Mouse (Mus musculus) right cerebral cortex, postnatal 36 days (tissue): ENCODE data around the gene Homer2.

Experiments used
- DNase-seq, 2 experiments: peaks; one replicate each; pipeline ENCODE4 v3.0.0; 2022; ENCODE audit warnings: low spot score in 2 of 2, mixed read lengths in 1 of 2

Gene Homer2

DNA sequence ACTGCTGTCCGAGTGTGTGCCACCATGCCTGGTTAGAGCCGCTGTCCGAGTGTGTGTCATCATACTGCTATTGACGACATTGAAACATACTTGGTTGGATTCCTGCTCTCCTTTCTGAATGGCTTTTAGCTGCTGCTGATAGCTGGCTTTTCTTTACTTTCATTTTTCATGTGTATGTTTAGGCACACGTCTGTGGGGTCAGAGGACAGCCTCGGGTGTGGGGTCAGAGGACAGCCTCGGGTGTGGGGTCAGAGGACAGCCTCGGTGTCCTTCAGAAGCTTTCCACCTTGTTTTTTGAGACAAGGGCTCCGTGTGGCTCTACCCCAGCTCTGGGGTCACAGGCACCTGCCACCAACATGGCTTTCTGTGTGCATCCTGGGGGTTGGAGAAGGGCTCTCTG is 114.6 kb downstream of the Homer2 start:
- no peak for DNase-seq

DNA sequence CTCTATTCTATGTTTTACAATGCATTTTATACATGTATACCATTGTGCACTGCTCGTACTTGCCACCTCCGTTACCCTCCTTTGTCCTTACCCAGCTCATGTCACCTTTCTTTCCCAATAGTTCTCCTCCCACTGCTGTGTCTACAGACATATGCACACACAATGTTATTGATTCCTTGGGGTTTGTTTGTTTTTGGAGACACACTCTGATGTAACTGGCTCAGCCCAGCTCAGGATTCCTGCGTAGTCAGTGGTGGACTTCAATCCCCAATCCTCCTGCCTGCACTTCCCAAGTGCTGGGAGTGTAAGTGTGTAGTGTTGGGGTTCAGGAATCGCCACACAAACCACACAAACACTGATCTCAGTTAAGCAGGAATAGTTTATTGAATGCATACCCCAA is 120.1 kb downstream of the Homer2 start:
- no peak for DNase-seq

DNA sequence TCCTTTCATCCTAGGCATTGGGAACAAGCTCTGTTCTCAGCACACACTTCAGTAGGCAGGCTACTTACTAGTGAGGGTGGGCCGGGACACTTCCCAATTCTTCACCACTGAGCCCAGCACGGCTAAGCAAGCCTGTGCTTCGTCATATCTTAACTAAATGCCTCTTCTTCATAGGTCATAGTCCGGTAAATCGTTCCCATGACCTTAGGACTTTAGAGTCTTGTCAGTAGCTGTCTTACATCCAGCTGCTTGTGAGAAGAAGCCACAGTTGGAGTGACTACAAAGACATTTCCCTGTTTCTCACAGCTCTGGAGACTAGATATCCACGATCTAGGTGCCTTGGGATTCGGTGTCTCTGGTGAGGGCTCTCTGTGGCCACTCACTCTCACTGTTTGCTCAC is 122.0 kb downstream of the Homer2 start:
- no peak for DNase-seq

DNA sequence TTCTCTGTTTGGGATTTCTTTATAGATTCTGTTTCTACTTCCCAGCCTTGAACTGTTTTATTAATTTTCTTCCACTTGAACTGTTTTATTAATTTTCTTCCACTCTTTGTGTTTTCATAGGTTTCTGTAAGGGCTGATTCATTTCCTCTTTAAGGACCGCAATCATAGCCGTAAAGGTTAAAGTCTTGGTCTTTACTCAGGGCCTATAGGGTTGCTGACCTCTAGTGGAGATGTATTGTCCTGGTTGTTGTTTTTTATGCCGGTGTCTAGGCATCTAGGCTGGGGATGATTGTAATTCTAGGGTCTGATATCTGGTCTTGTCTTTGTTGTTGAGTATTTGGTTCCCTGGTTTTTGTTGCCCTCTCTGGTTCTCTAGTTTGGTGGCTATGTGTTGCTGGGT is 123.8 kb downstream of the Homer2 start:
- DNase-seq, result no peak

DNA sequence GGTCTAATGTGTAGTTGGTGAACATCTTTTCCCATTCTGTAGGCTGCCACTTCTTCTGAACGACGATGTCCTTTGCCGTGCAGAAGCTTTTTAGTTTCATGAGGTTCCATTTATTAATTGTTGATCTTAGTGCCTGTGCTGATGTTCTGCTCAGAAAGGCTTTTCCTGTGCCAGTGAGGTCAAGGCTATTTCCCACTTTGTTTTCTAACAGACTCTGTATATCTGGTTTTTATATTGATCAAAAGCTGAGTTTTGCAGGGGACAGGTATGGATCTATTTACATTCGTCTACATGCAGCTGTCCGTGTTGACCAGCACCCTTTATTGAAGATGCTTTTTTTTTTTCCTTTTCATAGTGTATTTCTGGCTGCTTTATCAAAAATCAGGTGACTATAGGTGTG is 128.0 kb downstream of the Homer2 start:
- no peak for DNase-seq

DNA sequence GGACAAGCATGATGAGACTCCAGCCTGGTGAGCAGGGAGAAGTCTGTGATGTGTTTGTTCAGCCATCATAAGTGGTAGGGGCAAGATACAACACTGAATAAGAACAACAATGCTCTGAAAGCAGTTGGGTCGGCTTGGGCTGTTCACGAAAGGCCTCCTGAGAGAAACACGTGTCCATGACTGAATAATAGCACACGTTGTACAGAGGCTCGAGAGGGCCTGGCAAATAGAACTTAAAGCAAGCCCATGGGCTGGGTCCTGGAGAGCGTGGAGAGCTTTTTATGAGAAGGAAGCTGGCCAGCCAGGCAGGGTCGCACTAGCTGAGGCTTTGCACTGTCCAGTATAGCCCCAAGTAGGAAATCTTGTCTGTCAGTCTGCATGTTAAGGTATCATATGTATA is 128.9 kb downstream of the Homer2 start:
- DNase-seq, result no peak

DNA sequence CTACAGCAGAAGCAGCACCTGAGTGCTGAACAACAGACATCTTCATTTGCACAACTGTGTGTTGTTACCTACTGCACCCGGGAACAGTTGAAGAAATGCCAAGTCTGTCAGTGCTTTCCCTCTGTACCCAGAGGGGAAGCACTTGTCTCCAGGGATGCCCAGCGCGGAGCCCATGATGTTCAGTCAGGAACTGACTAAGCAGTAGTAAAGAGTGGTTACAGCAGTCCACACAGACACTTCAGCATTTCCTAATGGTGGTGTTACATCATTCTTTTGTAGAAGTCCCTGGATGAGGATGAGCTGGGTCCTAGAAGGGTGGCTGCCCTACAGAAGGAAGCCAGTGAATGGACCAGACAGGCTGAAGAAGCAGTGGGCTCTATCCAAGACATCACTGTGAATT is 129.5 kb downstream of the Homer2 start:
- no peak for DNase-seq

DNA sequence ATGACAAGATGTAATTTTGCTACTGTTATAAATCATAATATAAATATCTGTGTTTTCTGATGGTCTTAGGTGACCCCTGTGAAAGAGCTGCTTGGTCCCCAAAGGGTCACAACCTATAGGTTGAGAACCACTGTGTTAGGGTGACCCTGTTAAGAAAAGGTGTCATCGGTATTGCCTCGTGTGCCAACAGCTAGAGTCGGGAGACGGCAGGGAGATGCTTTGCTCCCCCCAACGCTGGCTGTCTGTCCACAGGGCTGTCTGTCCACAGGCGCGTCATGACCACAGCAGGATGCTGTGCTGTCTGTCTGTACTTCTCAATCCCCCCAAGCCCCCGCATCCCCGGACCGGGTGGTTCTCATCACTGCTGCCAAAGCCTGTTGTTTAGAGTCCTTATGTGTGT is 131.7 kb downstream of the Homer2 start:
- DNase-seq, result no peak

DNA sequence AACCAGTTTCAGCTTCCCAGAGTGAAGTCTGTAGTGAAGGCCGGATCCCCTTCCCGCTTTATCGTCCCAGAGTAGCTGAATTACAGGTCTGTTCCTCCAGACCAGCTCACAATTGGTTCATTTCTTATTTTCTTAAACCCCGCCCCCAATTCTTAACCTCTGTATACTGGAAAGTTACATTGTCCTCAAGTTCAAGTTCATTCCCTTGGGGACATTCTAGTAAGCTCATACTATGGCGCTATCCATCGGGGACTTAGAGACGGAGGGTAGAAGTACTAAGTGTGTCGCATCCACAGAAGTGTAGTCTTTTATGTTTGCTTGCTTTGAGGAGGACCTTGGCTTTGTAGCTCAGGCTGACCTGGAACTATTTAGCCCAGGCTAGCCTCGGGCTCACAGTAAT is 133.5 kb downstream of the Homer2 start:
- no peak for DNase-seq

DNA sequence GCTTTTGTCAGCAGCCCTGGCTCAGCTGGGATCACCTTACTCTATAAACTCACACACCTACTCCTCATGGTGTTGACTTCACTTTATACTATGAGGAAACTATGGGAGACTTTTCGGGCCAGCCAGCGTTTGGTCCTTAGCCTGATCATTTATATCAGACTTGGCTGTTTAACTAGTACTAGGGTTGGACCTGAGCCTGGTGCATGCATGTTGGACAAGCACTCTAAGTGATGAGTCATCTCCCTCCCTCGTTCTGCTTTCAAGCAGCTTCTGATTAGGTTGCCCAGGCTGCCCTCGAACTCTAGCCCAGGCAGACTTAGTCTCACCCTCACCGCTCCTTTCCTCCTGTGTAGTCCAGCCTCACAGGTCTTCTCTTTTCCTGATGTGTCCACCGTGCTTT is 133.9 kb downstream of the Homer2 start:
- DNase-seq, result no peak

DNA sequence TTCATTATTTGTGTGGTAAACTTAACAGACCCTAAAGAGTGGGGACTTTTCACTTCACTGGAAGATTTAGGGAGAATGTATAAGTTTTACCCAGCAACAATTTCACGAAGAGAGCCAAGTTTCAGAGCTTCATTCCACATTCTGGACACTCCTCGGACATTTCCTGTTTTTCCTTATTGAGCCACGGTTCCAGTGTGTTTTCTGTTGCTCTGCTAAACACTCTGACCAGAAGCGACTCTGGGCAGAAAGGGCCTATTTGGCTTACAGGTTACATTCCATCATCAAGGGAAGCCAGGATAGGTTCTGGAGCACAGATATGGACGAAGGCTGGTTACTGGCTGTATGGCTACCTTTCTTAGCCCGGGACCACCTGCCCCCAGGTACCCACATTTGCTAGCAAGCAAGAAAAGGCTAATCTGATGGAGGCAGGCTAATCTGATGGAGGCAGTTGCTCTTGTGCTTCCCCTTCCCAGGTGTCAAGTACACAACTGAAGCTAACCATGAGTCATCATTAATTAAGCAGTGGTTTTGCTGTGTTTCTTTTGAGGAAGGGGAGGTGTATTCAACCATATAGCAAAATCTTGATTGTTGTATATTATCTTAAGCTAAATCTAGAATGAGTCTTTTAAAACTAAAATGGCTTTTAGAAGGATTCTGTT is 134.6 kb downstream of the Homer2 start:
- no peak for DNase-seq

DNA sequence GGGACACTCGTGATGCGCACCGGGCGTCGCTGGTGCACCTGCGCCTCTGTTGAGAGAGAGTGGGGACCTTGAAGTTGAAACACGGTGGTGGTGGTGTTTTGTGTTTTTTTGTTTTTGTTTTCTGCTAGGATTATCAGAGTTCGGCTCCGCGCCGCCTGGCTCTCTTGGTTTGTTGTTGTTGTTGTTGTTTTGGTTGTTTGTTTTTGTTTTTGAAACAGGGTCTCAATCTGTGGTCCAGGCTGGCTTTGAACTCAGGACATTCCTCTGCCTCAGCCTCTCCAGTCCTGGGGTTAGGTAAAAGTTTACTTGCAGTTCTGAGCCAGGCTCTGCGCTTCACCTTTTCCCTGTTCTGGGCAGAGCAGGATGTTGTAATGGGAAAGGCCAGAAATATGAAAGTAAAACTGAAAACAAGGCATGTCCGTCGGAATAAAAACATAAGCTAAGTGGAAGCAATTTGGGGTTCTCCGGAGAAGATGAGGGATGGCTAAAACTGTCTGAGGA is 135.3 kb downstream of the Homer2 start:
- DNase-seq, result no peak

DNA sequence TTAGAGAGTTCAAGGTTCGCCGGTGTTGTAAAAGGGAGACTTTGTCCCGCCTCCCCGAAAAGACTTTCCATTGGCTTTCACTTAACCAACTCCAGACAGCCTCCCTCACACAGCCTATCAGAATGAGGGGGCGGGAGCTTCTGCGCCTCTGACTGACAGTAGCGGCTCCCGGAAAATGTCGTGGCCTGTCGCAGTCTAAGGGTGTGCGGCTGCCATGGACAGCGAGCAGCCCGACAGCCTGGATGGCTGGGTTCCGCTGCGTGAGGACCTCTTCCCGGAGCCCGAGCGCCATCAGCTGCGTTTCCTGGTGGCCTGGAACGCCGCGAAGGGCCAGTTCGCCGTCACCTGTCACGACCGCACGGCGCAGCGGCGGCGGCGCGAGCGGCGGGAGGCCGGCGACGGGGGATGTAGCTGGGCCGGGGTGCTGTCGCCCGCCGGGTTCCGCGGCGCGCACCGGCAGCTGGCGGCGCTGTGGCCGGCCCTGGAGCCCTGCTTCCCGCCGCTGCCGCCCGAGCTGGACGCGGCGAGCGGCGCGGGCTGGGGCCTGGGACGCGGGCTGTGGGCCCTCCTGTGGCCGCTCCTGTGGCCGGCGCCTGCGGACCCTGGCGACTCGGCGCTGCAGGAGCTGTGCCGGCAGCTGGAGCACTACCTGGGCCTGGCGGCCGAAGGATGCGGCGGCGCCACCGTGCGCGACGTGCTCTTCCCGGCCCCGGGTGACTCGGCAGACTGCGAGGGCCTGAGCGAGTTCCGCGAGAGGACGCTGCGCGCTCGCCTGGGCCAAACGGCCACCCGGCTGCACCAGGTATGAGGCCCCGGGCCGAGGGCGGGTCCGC is 136.0 kb downstream of the Homer2 start, which contains the start of gene Whamm:
Gene Whamm (plus strand): TSS at position 159 of the 833 bp plus-strand sequence.
- DNase-seq, result peak; percentile 92 to 94

DNA sequence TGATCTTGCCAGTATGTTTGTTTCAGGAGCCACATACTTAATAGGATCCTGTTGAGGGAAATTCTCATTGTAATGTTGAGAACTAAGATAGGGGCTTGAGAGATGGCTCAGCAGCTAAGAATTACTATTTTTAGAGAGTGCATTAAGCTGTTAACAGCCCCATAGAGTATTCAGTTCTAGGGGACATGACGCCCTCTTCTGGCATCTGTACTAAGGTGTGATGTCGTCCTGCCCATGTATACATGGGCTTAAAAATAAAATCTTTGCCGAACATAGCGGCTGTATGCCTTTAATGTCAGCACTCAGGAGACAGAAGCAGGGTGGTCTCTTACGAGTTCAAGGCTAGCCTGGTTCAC is 136.6 kb downstream of the Homer2 start:
- DNase-seq, result no peak

DNA sequence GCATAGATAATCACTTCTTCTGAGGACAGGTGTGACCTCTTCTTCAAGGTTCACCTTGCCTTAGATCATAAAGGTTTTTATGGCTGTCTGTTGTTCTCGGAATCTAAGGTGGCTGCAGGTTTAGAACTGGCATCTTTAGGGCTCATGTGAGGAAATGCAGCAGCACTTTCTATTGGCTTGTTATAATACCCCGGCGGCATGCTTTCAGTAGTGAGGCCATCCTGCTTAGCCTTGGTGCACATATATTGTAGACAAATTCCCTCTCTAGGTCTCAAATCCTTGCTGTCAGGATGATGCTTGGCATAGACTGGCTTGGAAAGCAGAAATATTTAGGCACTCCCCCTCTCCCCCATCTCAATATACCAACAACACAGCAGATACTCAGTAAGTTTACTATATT is 137.1 kb downstream of the Homer2 start:
- no peak for DNase-seq

DNA sequence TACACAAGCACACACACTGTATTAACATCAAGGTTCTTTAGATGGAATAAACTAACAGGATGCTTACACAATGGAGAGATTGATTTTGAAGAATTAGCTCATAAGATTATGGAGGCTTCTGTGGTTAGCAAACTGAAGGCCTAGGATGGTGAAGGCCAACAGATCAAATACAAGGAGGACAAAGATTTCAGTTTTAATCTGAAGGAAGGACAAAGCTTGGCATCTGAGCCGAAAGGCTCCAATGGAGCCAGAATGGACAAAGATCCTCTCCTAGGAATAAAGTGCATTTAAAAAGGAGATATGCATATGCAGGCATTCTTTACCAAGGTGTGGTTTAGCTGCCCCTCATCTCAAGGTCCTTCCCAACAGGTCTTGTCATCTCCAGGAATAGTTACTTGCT is 137.5 kb downstream of the Homer2 start:
- no peak for DNase-seq

DNA sequence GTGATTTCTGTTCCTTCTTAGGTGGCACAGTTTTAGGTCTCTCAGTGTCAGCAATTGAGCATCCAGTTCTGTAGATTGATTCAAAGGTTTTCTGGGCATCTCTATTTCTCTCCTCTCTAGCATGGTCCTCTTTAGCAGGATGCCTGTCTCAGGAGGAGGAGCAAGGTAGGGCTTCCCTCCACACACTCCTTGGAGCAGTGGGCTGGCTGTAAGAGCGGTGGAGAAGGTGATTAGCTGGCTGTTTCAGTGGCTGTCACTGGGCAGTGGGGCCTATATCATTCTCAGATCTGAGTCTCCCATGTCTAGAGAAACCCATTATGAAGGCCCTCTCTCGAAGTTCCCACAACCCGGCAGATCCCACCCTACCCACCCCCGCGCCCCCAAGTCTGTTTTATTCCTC is 139.9 kb downstream of the Homer2 start:
- no peak for DNase-seq

DNA sequence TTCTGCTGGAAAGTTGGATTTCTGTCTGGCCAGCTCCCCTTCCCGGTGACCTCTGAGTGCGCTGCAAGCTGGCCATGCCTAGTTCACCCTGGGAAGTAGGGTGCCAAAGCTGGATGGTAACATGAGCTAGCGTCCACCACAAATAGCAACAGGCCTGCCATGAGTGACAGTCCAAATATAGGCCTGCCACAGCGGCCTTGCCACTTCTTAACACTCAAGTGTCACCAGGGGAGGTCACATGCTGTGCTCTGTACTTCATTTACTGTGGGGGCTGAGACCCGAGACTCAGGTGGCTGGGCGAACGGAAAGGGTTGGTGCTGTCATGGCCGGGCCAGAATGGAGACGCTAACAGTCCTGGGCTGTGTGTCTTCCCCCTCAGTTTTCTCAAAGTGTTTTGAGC is 140.4 kb downstream of the Homer2 start, which contains the start of gene Fsd2:
Gene Fsd2 (minus strand): TSS at position 53 of the 400 bp plus-strand sequence.
- DNase-seq, result no peak

DNA sequence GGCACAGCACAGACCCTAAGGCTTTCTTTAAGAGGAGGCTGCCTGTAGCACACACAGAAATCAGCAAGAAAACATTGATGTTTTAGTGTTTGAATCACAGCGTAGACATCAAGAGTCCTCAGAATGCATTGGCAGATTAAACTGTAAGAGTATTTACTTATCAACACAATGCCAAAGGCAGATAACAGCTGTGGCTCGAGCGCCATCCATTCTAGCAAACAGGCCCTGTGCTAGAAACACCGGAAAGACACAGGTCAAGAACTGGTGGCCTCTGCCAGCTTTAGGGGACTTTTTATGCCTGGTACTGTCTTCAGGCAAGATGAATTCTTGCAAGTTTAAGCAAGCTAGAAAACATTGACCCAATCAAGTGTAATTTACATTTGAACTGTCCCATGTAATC is 141.0 kb downstream of the Homer2 start:
- DNase-seq, result no peak

DNA sequence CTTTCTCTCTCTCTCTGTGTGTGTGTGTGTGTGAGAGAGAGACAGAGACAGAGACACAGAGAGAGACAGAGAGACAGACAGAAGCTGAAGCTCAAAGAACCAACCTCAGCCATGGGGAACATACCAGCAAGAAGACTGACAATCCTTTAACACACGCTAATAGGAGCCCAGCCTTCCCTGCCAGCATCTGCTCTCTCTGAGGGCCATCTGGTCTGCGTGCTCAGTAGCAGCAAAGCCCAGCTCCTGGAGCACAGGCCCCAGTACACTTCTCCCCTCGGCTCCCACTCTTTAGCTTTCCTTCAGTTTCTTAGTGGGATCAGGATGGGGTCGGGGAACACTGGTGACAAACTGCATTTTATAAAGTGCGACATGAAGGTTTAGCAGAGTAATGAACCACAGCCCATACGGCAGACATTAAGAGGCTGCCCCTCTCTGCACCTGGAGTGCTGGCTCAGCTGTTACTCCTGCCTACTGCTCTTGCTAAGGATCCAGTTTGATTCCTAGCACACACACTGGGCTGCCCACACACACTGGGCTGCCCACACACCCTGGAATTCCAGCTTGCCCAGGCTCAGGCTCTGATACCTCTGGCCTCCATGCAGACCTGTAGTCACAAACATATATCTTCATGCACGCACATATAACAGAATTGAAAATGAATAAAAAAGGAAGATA is 141.8 kb downstream of the Homer2 start:
- DNase-seq, result peak; percentile 16 to 36

DNA sequence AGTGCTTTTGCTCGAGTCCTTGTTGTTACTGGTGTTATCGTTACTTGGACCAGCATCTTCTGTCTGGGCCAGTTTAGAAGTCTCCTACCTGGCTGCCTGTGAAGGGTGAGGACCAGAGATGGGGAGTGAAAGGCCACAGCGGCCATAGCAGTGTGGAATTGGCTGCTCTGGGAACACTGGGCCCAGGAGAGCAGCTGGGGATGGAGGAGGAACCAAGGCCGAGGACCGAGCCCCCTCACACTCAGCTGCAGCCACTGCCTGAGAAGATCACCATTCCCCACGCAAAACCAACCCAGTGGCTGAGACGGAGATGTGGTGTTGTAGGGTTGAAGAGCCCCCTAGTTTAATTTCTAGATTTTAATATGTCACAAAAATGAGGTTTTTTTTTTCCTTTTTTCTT is 142.6 kb downstream of the Homer2 start:
- DNase-seq, result no peak

DNA sequence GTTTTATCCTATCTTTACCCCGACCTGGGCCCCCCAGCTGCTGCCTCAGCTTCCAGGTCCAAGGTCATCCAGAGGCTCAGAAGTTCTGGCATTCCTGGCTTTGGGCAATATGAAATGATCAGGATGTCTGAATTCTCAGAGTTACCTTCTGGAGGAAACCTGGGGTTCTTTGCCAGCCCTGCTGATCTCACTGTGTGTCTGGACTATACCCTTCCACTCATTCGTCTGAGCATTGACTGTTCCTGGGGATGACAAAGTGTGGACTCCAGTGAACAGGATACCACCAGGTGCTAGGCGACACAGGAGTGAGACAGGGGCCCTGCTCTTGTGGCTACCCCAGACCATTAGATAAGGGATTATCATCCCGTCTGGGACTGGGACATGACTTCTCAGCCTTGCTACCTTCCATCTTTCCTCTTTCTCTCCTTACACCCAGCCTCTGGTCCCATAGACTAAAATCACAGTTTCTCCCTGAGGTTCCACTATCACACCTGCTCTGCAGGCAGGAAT is 143.8 kb downstream of the Homer2 start:
- no peak for DNase-seq
